Mouse (Mus musculus) thymus, adult 2 months (tissue): ENCODE measurements around the gene Idh1.

Experiments used
- CTCF ChIP-seq: fragments of 200-500 bp; IDR thresholded peaks from 2 replicates; pipeline ENCODE4 v1.5.1; 2012; ENCODE audit warnings: mild to moderate bottlenecking, control low read depth, low read length, moderate library complexity, borderline replicate concordance; ENCODE audit not compliant: control insufficient read depth, poor library complexity, insufficient read depth; ENCODE audit errors: extremely low read depth
- POLR2A ChIP-seq: fragments of 200-500 bp; IDR thresholded peaks from 2 replicates; pipeline ENCODE4 v1.6.1; 2012; ENCODE audit warnings: mild to moderate bottlenecking, low read length, control low read depth, moderate library complexity; ENCODE audit not compliant: control insufficient read depth, poor library complexity, insufficient read depth; ENCODE audit errors: extremely low read depth

DNA sequence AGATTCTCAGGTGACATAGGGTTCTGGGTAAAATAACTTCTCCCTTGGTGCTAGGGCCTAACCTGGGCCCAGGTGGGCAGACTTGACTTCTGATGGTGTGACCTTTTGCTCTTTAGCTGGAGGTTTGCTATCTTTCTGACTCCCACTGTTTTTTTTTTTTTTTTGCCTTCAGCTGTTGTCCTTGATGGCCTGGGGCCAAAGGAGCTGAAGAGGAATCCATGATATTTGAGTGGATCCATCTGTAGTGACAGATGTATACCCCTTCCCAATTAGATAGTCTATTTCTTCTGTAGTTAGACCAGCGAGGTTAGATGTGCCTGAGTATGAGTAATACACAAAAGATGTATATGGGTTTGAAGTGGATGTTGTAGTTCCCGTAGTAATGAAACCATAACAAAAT is 31.3 kb upstream of the Idh1 start:
- TF ChIP-seq CTCF (no peak), POLR2A (no peak)
